Mouse (Mus musculus) kidney, adult 2 months (tissue): ENCODE measurements around the gene Dnah12.

Experiments used
- CTCF ChIP-seq: fragments of 200-500 bp; conservative IDR thresholded peaks from 2 replicates; pipeline ENCODE4 v1.5.1; 2011; ENCODE audit warnings: low read depth, mild to moderate bottlenecking, control low read depth, low read length, moderate library complexity, mixed read lengths; ENCODE audit not compliant: insufficient read depth, insufficient read length
- POLR2A ChIP-seq: fragments of 200-500 bp; IDR thresholded peaks from one replicate; pipeline ENCODE4 v1.6.1; 2011; ENCODE audit warnings: low read depth, low read length, control low read depth

GRCm38 (mm10) chr14:26645989-26646650 lies 47.0 kb upstream of the Dnah12 start:
- TF ChIP-seq CTCF (no peak), POLR2A (no peak)
